ENCODE assay signal across 8 mouse cellular contexts in the genomic region with DNA sequence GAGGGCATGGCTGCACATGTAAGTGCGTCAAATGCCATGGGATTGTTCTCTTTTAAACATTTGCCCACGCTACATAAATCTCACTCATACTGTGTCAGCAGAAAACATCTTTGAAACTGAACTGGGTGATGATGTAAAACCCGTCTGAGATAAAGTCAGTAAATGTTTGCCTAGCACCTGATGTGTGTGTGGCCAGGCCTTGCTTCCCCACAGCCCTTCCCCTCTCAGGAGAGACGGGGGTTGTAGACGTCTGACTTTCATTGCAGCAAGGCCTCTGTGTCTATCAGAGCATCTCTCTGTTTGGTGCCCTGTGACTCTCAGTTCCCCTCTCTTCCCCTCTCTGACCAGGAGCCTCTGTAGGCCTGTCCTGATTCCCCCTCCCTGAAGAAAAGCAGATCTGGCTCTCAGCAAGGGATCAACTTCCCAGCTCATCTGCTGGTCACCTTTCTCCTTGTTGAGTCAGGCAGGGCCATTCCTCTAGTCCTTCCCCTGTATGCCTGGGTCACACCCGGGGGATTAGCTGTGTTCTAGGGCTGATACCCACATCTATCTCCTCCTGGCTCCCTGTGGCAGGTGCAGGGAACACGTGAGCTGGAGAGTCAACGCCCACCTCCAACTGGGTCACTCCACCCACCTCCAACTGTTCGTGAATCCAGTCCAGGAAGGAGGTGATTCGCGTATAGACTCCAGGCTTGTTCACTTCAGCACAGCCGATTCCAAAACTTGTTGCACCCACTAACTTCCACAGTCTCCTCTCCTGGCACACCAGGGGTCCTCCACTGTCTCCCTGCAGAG.
DNase-seq lines count a peak whose midpoint lies in the region; ATAC-seq lines count a peak whose summit lies in the region.

No protein-coding gene starts in this region.

- ATAC-seq in cerebellum, adult (ENCODE audit: insufficient number of reproducible peaks, low FRiP score, low TSS enrichment): no peak

- DNase-seq in cerebellum, adult 11-12 months: peak; percentile 45
- DNase-seq in urinary bladder, postnatal 36 days (ENCODE audit: low spot score in 2 of 2): peak; percentile 13 to 37
- no peak for DNase-seq in urinary bladder, postnatal 4 days (ENCODE audit: low spot score in 2 of 2)
- peak; percentile 24 for DNase-seq in lung, postnatal 36 days
- DNase-seq in yolk sac, embryonic 10.5 days (ENCODE audit: low spot score): peak; percentile 59
- no peak for DNase-seq in embryo, embryonic 10.5 days (ENCODE audit: low spot score)
- no peak for DNase-seq in heart, adult 11 months

Comparison
In these comparisons a context has a peak if more than half of its experiments do, and no peak if none do; other contexts are left out.
1. DNase-seq: peak in cerebellum, adult 11-12 months (single experiment), urinary bladder, postnatal 36 days (2 of 2), lung, postnatal 36 days (single experiment) and yolk sac, embryonic 10.5 days (single experiment); none in urinary bladder, postnatal 4 days (0 of 2), embryo, embryonic 10.5 days (single experiment) and heart, adult 11 months (single experiment).